Mouse (Mus musculus) frontal cortex, adult 2 months (tissue): ENCODE measurements around the gene Nlrp9a. TPM values are rescaled to one million over a fixed set of nuclear protein-coding genes. Genes with fewer than 3 reads are reported as not detected.
"Not testable (repeated sequence)": the region's sequence is repeated elsewhere in the genome, so short reads cannot be mapped to it uniquely, and the experiment has no call there.

Experiments
- DNase-seq, 2 experiments: peaks; one replicate each; pipeline ENCODE4 v3.0.0; 2022; ENCODE audit warnings: low spot score in 1 of 2; ENCODE audit errors: extremely low spot score in 1 of 2
- polyA plus RNA-seq: library from polyadenylated mRNA; depleted of rRNA; stranded (reverse); fragments of >200 nt; gene quantifications from 2 replicates; pipeline ENCODE4 v1.2.3, GENCODE M21; 2012; rRNA removed

Nlrp9a gene
- polyA plus RNA-seq: not detected in 2 replicates

GRCm38 (mm10) chr7:26534723-26535122 is at the start of gene Nlrp9a:
TSS of gene Nlrp9a (plus strand) at chr7:26535023.
- not testable (repeated sequence) for DNase-seq

GRCm38 (mm10) chr7:26489514-26489913 is 45.3 kb upstream of the Nlrp9a start:
- not testable (repeated sequence) for DNase-seq

- no peak for DNase-seq
Measured at GRCm38 (mm10) chr7:26589077-26589476, 54.3 kb downstream of the Nlrp9a start.

GRCm38 (mm10) chr7:26589774-26590173 is 55.0 kb downstream of the Nlrp9a start:
- DNase-seq: no peak

- not testable (repeated sequence) for DNase-seq
Measured at GRCm38 (mm10) chr7:26618364-26618763, 83.5 kb downstream of the Nlrp9a start, which contains the start of gene Vmn1r185. TSS of gene Vmn1r185 (minus strand) at chr7:26618464.

Other genes starting within 250 kb of the Nlrp9a start
- gene Cyp2a4, start 227.9 kb upstream of the Nlrp9a start, polyA plus RNA-seq: not detected in 2 replicates
- gene Nlrp9c, start 131.3 kb upstream of the Nlrp9a start, polyA plus RNA-seq: not detected in 2 replicates
- not detected in 2 replicates for gene Nlrp4a, start 99.9 kb upstream of the Nlrp9a start, polyA plus RNA-seq
- not detected in 2 replicates for gene Vmn1r185, start 83.4 kb downstream of the Nlrp9a start, polyA plus RNA-seq
- gene Cyp2b23, start 151.4 kb downstream of the Nlrp9a start, polyA plus RNA-seq: 0.04 TPM in 1 of 2 replicates, not detected in the other
- gene Cyp2b19, start 222.1 kb downstream of the Nlrp9a start, polyA plus RNA-seq: not detected in 2 replicates